Mouse (Mus musculus) adrenal gland, postnatal 0 days (tissue): ENCODE measurements around the gene Gm40460. TPM values are rescaled to one million over a fixed set of nuclear protein-coding genes. Genes with fewer than 3 reads are reported as not detected.

ENCODE experiments used
- polyA plus RNA-seq: library from polyadenylated mRNA; unstranded; fragments of >200 nt; fragmentation: Nextera tagmentation; extraction: Ambion mirVana; gene quantifications from 2 replicates; pipeline ENCODE4 v1.2.1, GENCODE M21; 2015

Gene Gm40460
- not detected in 2 replicates for polyA plus RNA-seq

DNA sequence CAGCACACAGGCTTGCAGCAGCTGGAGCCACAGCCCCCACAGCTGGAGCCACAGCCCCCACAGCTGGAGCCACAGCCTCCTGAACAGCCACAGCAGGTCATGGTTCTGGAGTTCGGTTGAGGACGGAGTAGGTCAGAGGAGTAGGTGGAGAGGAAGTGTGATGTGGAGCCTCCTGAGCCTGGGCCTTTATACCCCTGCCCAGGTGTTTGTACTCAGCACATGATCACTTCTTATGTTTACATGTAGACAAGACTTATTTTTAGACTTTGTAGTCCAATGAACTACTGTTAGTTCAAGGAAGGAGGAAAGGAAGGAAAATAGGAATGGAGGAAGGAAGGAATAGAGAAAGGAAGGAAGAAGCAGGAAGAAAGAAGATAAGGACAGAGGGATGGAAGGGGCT, at the start of gene Gm40460:
Gene Gm40460 (minus strand): TSS at position 101 of the 400 bp plus-strand sequence.

DNA sequence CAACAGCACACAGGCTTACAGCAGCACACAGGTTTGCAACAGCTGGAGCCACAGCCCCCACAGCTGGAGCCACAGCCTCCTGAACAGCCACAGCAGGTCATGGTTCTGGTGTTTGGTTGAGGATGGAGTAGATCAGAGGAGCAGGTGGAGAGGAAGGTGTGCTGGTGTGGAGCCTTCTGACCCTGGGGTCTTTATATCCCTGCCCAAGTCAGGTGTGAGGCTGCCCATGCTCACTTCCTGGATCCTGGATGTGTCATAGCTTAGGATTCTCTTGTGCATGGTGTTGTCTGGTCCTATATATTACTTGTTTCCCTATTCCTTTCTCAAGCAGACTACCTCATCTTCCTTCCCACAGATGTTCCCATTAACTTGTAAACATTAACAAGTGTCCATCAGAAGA, 33.4 kb upstream of the Gm40460 start, which contains the start of gene Gm4559:
Gene Gm4559 (minus strand): TSS at position 101 of the 400 bp plus-strand sequence.

DNA sequence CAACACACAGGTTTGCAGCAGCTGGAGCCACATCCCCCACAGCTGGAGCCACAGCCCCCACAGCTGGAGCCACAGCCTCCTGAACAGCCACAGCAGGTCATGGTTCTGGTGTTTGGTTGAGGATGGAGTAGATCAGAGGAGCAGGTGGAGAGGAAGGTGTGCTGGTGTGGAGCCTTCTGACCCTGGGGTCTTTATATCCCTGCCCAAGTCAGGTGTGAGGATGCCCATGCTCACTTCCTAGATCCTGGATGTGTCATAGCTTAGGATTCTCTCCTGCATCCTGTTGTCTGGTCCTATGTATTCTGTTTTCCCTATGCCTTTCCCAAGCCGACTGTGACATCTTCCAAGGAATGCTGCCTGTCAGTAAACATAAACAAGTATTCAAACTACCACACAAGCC, 17.4 kb upstream of the Gm40460 start, which contains the start of gene Gm2431:
Gene Gm2431 (minus strand): TSS at position 101 of the 400 bp plus-strand sequence.

DNA sequence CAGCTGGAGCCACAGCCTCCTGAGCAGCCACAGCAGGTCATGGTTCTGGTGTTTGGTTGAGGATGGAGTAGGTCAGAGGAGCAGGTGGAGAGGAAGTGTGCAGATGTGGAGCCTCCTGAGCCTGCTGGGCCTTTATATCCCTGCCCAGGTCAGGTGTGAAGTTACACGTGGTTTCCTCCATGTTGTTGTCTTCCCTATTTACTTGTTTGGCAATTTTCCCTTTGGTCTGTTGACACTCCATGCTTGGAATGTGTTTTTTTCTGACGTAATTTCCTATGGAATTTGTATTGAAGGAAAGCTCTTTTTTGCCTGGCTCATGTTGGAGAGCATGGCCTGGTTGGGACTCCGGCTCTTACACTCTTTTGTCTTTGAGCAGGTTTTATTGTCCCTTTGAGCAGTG, 11.0 kb downstream of the Gm40460 start, which contains the start of gene Krtap5-5:
Gene Krtap5-5 (minus strand): TSS at position 101 of the 400 bp plus-strand sequence.

DNA sequence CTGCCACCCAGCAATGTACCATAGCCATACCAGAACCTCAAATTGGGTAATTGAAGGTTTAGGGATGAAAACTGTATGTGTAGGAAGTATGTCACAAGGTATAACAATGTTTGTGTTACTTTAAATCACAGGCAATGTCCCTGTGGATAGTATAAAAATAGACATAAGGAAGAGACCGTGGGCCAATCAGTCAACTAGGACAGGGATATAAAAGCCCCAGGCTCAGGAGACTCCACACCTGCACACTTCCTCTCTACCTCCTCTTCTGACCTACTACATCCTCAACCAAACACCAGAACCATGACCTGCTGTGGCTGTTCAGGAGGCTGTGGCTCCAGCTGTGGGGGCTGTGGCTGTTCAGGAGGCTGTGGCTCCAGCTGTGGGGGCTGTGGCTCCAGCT, 29.3 kb downstream of the Gm40460 start, which contains the start of gene Gm7579:
Gene Gm7579 (plus strand): TSS at position 301 of the 400 bp plus-strand sequence.

DNA sequence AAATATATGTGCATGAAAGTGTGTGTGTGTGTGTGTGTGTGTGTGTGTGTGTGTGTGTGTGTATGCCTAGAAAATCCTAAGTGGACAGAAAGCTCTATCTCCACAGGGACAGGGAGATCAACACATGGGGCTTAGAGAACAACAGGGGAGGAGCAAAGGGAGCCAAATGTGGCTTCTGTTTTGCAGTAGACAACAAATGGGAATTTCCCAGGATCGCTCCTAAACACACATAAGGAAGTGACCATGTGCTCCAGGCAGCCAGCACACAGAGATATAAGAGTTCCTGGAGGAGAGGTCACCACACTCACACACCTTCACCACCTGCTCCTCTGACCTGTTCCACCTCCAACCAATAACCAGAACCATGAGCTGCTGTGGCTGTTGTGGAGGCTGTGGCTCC, 39.8 kb downstream of the Gm40460 start, which contains the start of gene Krtap5-3:
Gene Krtap5-3 (plus strand): TSS at position 301 of the 400 bp plus-strand sequence.

Other genes with a start within 250 kb of the Gm40460 start
- 70.3 and 97.4 TPM in 2 replicates for gene Mob2, start 180.0 kb downstream of the Gm40460 start, polyA plus RNA-seq
- 10.1 and 15.8 TPM in 2 replicates for gene Dusp8, start 145.2 kb downstream of the Gm40460 start, polyA plus RNA-seq
- not detected in 2 replicates for gene Gm45618, start 120.3 kb downstream of the Gm40460 start, polyA plus RNA-seq
- gene Gm39115, start 105.0 kb downstream of the Gm40460 start, polyA plus RNA-seq = not detected in 2 replicates
- gene Gm45337, start 96.5 kb downstream of the Gm40460 start, polyA plus RNA-seq = not detected in 2 replicates
- not detected in 2 replicates for gene Gm29735, start 84.0 kb downstream of the Gm40460 start, polyA plus RNA-seq
- gene Gm4553, start 75.3 kb downstream of the Gm40460 start, polyA plus RNA-seq = not detected in 2 replicates
- gene Krtap5-2, start 65.1 kb downstream of the Gm40460 start, polyA plus RNA-seq = not detected in 2 replicates
- gene Gm10153, start 50.7 kb downstream of the Gm40460 start, polyA plus RNA-seq = not detected in 2 replicates
- gene Krtap5-3, start 39.7 kb downstream of the Gm40460 start, polyA plus RNA-seq = not detected in 2 replicates
- not detected in 2 replicates for gene Gm7579, start 29.2 kb downstream of the Gm40460 start, polyA plus RNA-seq
- gene Krtap5-5, start 11.1 kb downstream of the Gm40460 start, polyA plus RNA-seq = not detected in 2 replicates
- not detected in 2 replicates for gene Gm2431, start 17.3 kb upstream of the Gm40460 start, polyA plus RNA-seq
- not detected in 2 replicates for gene Gm4559, start 33.3 kb upstream of the Gm40460 start, polyA plus RNA-seq
- gene Krtap5-1, start 56.0 kb upstream of the Gm40460 start, polyA plus RNA-seq = not detected in 2 replicates
- gene Krtap5-4, start 62.5 kb upstream of the Gm40460 start, polyA plus RNA-seq = not detected in 2 replicates
- 8.8 and 9.5 TPM in 2 replicates for gene Ifitm10, start 132.7 kb upstream of the Gm40460 start, polyA plus RNA-seq
- 2.9 TPM in 1 of 2 replicates, not detected in the other for gene Gm49369, start 141.6 kb upstream of the Gm40460 start, polyA plus RNA-seq
- gene Ctsd, start 147.0 kb upstream of the Gm40460 start, polyA plus RNA-seq = 448 and 665 TPM in 2 replicates
- gene Syt8, start 193.8 kb upstream of the Gm40460 start, polyA plus RNA-seq = 0.99 TPM in 1 of 2 replicates, not detected in the other
- gene Tnni2, start 200.7 kb upstream of the Gm40460 start, polyA plus RNA-seq = 14.4 and 42.6 TPM in 2 replicates
- gene Lsp1, start 219.7 kb upstream of the Gm40460 start, polyA plus RNA-seq = 34.1 and 44.4 TPM in 2 replicates